Mouse (Mus musculus): ENCODE measurements around the gene Mymk.

Gene Mymk

DNA sequence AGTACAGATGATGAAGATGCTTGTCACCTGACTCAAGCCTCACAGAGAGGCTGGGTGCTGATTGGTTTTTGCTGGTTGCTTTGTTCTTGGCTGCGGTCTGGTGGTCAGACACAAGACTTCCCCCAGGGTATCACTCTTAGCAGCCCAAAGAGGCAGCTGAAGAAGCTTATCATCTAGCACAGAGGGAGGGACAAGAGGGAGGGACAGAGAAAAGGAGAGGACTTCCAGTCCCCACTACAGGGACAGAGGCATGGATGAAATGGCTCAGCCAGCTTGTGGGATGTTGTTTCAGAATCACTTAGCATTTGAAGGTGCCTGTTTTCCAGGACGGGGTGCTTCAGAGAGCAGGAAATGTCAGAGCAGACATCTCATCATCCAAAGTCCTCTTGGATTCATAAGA lies 6.3 kb upstream of the Mymk start:
- no peak for DNase-seq

DNA sequence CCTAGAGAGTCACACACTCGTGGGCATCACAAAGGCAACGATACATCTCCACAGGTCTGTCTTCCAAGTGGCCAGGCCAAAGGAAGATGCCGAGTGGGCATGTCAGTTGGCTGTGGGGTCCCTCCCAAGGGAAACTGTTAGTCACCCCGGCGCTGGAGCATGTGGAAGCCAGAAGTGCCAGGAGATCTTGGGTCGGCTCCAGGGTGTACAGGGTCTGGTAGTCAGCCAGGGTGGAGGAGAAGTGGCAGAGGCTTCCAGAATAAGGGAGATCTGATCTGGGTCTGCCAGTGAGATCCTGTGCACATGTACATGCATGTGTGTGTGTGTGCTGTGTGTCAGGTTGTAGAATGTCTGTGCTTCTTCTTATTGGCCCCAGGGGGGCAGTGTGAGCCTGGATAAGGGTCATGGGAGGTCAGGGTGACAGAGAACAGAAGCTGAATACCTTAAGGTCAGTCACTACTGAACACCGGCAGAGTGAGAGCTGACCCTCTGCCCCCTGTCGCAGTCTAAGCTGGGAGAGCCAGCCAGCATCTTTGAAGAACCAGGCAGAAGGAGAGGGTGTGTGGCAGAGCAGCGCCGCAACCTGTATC lies 5.8 kb upstream of the Mymk start:
- DNase-seq, result no peak

DNA sequence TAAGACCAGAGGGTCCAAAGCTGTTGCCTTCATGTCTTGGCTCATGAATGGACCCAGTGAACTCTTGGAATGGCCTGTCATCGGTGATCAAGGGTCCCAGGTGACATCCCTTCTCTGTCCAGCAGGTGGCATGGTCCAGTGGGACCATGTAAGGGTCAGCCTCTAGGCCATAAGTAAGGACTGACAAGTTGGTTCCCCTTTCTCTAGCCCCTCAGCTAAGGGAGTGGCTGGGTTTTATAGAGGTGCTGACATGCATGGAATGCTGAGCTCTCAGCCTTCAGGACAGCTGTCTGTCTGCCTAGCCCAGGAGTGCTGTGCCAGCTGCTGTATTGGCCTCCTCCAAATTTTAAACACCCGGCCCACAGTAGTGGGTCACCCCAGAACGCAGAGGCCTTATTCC lies 3.5 kb upstream of the Mymk start:
- peak; percentile 43 for DNase-seq

DNA sequence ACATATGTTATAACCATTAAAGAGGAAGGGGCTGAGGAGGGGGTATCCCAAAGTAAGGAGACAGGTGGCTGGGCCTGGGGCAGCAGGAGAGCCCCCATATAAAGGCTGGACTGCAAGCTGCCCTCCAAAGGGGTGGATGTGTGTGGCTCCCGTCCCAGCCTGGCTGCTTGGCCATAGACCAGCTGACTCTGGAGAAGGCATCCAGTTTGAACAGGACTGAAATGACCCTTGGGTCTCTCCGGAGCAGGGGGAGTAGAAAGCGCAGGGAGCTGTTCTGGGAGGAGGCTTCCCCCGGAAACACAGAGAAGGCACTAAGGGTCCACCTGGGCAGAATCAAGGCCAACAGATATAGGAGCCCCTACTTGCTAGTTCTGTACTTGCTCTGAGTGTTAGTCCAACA lies 2.8 kb upstream of the Mymk start:
- DNase-seq, result no peak

DNA sequence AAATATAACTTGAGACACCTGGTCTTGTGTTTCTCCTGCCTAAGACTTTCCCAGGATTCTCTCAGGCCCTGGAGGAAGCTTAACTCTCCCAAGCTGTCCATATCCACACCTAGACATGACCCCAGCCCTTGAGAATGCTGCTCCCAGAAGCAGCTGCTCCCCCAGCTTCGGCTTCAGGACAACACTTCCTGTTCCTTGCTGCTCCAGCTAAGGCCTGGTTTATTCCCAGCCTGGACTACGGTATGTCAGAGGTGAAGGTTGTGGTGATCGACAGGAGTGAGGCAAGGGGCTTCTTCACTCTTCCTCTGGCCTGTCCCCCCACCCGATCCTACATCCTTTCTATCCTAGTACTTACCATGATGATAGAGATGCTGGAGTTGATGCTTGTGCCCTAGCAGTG lies 1.4 kb upstream of the Mymk start:
- DNase-seq, result no peak

DNA sequence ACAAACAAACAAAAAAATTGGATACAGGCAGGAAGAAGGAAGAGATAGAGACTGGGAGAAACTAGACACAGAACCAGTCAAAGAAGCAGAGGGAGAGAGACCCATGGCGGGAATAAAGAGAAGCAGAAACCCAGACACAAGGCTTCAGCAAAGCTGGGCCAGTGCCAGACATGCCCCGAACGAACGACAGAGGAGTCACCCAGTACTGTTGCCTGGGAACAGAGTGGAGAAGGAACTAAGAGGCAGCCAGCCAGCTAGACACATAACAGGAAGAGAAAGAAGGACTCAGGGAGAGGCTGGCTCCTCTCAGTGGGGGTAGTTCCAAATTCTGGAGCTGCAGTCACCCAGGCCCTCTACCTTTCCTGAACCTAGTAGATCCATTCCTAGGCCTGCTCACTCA lies 842 bp downstream of the Mymk start:
- DNase-seq, result no peak

DNA sequence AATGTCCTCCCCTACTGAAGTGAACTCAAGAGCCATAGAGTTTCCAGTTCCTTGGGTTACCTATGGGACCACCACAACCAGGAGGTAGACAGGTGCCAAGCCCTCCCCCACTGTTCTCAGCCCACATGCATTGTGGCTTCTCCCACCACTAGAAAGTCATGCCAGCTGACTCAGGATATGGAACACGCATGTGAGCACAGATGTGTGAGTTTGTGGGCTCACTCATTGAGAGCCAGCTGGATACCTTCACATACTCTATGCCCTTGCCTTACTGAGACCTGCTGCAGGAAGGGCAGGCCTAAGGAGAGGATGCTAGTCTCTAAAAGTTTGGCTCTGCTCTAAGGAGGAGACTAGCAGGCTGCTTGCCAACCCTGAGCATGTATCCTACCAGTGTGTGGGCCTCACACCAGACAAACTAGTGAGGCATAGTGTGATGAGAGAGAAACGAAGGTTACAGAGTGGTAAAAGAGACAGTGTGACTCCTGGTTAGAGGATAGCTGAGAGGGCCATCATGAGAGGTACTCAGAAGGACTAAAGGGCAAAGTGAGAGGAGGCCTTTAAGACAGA lies 1.6 kb downstream of the Mymk start:
- no peak for DNase-seq

DNA sequence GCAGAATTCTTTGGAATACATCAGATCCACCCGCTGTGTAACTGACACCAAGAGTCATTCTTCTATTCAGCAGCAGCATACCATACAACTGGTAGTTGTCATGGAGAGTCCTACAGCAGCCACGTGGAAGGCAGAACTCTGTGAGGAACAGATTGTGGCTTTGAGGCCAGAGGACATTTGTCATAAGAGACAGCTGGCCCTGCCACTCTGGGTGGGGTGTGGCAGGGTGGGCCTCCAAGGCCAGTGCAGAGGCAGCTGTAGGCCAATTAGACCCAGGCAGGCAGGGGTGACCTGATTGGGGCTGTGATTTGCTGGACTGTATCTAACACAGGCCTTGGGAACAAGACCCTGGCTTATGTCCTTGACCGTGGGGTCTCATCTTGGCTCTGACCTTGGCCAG lies 2.3 kb downstream of the Mymk start:
- no peak for DNase-seq

DNA sequence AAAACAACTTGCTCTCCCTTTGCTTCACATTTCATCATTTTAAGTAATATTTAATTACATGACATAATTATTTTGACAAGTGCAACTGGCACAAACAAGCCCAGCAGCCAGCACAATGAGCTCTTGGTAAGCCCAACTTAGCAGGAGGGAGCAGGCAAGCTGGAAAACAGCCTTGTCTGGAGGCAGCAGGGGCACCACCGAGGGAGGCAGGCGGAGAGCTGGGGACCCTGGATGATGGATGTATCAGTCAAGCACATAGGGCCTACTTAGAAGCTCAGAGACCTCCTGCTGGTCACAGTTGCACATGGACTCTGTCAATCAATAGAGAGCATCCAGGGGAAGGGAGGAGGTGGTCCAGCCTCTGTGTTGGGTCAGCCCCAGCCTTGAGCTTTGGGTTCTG lies 4.0 kb downstream of the Mymk start:
- no peak for DNase-seq

DNA sequence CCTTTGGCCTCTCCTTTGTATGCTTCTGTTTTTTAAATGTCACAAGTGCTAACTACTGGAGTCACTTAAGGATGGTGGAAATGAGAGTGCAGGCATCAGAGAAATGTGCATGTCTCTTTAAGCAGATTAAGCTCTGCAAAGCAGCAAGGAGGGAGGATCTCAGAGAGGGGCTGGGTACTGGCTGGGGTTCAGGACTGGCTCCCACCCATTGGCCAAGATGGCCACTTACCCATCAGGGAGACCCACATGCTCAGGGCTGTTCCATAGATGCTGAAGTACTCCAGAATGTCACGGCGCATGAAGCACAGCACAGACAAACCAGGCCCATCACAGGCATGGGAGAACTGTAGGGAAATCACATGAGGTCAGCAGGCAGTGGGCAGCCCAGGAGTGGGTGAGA lies 4.9 kb downstream of the Mymk start:
- no peak for DNase-seq

DNA sequence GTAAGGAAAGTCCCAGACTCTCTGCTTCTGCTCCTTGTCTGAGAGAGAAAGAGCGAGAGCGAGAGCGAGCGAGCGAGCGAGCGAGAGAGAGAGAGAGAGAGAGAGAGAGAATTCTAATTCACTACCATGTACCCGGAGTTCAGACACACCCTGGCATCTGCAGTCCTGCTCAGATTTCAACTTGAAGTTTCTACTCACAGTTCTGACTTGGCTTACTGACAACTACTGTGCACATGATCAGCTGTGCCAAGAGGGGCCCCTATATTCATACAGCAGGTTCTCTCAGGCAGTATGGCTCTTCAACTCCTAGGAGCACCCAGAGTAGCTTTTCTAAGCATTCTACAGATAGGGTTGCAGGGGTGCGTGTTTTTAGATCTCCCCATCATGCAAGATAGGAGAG lies 12.8 kb downstream of the Mymk start:
- no peak for DNase-seq

DNA sequence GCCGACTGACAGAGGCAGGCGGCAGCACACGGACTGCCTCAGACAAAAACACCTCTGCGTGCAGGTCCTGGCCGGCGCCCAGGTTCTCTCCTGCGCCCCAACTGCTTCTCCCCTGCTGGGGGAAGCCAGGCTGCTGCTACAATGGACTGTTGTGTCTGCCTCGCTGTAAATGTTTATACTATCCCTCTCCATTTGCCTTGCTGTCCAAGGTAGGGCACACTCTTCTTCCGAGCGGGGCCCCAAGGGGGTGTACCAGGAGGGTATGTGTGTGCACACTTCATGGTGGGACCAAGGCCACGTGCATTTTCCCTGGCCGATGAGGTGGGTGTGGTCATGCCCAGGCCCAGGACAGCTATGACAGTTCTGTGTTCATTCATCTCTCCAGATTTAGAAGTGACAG lies 13.2 kb downstream of the Mymk start:
- DNase-seq, result no peak

DNA sequence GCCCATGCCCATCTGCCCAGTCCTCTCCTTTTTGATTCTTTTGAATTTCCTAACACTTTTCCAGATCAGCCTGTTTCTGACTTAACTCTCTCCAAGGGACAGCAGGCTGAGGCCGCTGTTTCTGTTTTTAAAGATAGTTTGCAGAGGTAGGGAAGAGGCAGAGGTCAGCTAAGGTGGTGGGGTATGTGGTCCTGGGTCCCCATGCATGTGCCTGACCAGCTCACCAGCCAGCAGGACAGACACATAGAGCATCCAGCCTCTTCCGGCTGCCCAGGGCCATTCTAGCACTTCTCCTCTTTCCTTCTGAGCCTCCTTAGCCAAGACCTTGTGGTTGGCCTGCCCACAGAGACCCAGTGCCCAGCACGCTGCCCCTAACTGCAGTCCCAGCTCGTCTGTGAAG lies 13.7 kb downstream of the Mymk start:
- no peak for DNase-seq

DNA sequence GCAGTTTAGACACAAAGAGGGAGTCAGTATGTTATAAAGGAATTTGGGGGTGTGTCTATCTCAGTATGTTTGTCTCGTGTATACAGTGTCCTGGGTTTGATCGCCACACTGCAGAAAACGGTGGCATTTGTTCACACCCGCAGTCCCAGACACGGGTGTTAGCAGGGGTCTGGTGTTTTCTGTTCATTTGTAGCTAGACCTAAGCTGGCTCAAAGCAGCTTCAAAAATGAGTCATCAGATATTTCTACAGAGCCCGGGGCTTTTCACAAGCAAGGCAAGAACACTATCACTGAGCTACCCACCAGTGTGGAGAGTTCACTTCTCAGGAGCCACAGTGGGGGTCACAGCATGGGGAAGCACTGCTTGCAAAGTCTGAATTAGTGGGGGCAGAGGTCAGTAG lies 22.6 kb downstream of the Mymk start:
- DNase-seq, result no peak

DNA sequence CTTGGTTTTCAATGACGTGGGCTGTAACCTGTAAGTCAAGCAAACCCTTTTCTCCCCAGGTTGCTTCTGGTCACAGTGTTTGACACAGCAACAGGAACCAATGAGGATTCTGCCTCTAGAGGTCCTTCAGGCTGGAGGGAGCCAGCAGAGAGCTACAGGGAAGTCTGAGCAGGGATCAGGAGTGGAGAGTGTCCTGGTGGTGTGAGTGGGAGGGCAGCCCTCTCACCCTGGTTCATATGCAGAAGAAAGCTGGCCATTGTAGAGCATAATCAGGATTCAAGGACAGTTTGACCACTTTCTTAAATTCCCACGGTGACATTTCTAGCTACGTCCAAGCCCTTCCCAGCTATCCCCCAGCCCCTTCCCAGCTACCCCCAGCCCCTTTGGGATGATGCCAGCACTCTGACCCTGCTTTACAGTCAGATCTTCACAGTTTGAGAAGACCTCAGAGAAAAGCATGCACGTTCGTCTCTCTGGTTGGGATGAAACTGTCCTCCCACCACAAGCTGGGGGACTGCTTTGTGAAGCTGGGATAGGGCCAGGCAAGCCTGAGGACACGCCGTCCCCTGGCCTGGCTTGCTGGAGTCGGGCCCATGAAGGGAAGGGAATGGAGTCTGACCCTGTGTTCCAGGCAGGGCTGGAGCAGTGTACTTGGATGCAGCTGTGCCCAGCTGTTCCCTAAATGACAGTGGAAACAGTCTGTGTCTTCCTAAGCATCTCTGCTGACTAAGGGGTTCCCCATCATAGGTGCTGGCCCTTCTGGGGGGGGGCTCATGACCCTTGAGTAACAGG lies 25.8 kb downstream of the Mymk start:
- DNase-seq, result no peak

DNA sequence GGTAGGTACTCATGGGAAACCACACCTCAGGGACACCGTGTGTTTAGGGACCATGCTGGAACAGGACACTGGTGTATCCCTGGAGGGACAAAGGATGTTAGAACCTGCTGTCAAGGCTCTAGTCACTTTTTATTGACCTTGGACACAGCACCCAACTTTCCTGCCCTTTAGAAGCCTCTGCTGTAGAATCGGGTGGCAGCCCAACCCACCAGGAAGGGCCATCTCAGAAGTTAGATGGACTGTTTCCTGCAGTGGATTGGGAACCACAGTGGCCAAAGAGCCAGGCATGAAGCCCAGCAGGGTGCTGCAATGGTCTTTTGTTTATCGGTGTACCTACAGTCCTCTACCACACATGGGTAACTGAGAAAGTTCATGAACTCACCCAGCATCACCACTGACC lies 27.3 kb downstream of the Mymk start:
- no peak for DNase-seq

DNA sequence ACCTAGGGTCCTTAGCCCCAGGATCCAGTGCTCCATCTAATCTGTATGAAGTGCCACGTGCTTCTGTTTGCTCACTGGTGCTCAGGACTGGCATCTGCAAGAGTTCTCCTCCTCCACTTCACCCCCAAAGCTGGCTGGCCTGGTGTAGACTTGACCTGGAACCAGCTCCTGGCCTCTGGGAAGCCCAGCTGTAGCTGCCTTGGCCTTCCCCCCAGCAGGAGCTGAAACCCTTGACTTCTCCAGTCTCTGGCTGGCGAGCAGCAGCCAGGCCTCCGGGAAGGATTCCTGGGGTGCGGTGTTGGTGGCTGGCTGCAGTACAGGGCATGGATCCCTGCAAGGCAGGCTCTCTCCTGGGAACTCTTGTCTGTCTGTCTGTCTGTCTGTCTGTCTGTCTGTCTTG lies 27.8 kb downstream of the Mymk start:
- DNase-seq, result no peak

DNA sequence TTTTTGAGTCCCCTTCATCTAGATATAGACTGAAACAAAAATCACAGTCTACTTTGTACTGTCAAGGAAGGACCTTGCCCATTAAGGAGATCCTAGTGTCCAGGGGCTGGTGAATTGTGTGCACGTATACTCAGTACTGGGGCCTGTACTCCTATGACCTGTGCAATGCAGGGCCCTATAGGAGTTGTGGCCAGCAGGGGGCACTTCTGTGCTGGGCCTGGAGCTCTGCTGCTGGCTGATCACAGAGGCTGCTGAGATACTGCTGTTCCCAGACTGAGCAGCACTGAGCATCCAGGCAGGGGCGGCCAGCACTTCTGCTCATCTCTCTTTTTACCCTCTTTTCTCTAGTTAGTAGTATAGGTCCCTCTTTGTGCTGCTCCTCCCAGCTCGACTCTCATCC lies 28.5 kb downstream of the Mymk start:
- DNase-seq, result peak; percentile 69

DNA sequence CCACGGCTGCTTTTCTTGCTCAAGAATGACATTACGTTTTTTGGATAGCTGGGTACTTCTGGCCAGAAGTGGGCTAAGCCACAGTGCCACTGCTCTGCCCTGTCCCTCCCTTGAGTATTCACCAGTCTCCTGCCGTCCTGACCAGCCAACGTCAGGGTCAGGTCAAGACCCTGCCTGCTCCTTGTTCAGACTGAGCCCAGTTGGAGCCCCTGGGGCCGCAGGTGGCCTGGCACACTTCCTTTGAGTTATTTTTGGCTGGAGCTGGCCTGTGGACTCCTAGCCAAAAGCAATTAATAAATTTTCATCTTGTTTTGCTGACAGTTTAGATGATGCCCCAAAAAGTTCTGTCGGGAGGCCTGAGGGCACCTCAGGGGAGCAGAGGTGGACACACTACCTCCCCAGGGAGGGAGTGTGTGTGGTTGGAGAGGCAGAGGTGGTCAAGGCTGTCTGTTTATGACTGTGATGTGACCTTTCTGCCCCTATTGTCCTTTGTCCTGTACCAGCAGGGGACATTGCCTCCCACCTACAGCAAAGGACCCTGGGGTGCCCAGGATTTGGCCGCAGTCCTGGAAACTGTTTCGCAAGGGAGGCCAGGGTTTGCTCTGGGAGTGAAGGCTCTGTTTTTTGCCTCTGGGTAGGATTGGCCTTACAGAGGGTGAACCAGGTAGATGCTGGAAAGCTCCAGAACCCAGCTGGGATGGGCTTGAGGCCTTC lies 29.7 kb downstream of the Mymk start:
- DNase-seq, result no peak

DNA sequence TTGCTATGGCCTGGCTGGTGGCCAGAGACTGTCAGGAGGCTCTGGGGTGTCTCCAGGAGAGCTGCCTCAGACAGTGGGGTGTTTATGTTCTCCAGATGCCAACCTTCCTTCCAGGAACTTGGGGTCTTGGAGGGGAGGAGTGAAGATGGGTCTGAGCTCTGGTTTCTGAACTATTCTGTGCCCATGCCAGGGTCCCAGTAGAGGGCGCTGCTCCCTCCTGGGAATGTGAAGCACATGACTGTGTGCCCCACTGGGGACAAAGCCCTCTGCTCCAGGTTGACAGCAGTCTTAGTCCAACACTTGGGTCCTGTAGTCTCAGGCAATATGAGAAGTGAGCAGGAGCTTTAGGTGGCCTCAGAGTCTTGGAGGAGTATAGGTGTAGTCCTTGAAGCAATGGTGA lies 32.7 kb downstream of the Mymk start:
- no peak for DNase-seq

DNA sequence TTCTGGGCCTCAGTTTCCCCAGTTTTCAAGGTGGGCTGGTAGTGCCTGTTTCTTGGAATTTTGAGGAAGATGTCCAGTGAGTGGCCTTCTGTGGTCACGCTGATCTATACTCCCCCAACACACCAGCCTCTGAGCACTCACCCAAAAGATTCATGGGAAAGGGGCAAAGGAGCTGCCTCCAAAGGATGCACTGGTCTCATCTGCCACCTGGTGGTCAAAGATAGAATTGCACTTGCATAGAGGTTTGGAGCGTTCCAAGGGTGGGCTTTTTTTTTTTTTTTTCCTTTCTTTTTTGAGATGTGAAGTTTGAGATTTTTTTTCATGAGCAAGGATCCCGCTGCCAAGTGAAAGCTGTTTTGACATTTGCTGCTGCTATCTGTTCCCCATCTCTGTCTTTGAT lies 33.4 kb downstream of the Mymk start:
- DNase-seq, result peak; percentile 53

DNA sequence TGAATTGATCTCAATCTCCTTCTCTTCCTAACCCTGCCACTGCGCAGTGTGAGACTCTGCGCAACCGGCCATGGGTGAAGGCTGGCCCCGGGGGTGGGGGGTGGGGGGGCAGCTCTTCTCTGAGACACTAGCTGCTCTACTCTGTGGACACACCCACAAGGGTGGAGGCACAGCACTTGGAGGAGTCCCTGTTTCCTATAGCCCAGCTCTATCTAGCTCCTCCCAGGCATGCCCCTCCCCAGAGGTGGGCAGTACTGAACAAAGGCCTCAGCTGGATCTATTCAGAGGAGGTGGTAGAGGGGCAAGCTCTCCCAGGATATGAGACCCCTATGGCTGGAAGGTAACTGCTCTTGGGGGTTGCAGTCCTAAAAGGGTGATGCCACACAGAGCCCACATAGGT lies 35.0 kb downstream of the Mymk start:
- no peak for DNase-seq

DNA sequence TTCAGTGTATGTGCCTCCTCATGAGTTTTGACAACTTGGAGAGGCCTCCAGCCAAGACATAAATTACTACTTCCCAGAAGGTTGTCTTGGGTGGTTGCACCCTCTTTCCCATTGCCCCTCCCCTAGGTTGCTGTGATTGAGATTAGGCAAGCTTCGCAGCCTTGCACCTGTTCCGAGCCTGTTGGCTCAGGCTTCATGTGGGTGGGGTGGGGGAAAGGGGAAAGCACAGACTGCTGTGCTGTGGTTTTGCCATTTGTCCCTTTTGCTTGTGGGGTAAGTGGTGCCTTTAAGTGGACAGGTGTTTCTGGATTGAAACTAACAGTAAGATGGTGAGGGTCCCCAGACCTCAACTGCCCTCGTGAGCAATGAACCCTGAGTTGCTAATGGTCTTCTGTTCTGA lies 36.0 kb downstream of the Mymk start:
- no peak for DNase-seq

DNA sequence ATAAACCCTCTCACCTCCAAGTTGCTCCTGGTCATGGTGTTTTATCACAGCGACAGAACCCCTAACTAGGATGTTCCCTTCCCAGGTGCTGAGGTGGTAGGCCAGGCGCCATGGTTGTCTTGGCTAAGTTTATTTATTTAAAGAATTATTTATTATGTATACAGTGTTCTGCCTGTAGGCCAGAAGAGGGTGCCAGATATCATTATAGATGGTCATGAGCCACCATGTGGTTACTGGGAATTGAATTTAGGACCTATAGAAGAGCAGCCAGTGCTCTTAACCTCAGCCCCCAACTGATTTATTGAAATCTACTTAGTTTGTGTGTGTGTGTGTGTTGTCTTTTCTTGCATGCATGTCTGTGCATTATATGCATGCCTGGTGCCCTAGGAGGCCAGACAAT lies 39.6 kb downstream of the Mymk start:
- no peak for DNase-seq

Measured in cerebellum, adult 11 months (tissue).